Mouse (Mus musculus): ENCODE measurements around the gene Lnpk.

Lnpk gene

GRCm38 (mm10) chr2:74488443-74488842 is 90.8 kb downstream of the Lnpk start:
- no peak for DNase-seq

- no peak for DNase-seq
Measured at GRCm38 (mm10) chr2:74482651-74483050, 96.6 kb downstream of the Lnpk start.

DNA sequence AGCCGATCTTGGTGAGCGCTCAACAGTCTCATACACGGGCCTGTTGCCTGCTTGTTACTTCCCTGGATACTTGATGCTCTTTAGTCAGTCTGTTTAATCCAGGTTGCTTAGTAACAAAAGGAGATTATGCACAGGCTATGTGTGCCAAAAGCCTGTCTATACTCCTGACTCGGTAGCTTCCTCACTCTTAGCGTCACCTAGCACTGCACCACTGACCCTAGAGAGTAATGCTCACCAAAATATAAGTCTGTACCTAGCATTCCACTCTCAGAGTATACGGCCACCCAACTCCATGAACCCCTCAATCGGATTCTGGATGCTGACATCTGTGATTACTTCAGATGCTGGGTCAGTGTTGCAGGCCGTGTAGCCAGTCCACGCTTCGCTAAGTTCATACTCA is 97.1 kb downstream of the Lnpk start:
- no peak for DNase-seq

Data from heart, adult 11 months (tissue).